Mouse (Mus musculus) testis, adult 2 months (tissue): ENCODE results near the gene Orc2.
A peak's percentile ranks its signal among the peaks of the same experiment; 100 is the strongest.

Experiments used
- CTCF ChIP-seq: fragments of 200-500 bp; IDR thresholded peaks from 2 replicates; pipeline ENCODE4 v1.5.1; 2012; ENCODE audit warnings: low read depth, mild to moderate bottlenecking, inconsistent platforms, low read length, moderate library complexity; ENCODE audit not compliant: control insufficient read depth, insufficient read depth, insufficient replicate concordance
- POLR2A ChIP-seq: fragments of 200-500 bp; IDR thresholded peaks from 2 replicates; pipeline ENCODE4 v1.6.1; 2012; ENCODE audit warnings: low read depth, mild to moderate bottlenecking, inconsistent platforms, low read length, moderate library complexity; ENCODE audit not compliant: control insufficient read depth

- TF ChIP-seq CTCF (no peak), POLR2A (peak; percentile 62)
These were observed at the start of gene Orc2 for GRCm38 (mm10) chr1:58504577-58505254.
